Mouse (Mus musculus) limb, embryonic 10.5 days (tissue): ENCODE results near the gene 9130230L23Rik. TPM values are rescaled to one million over a fixed set of nuclear protein-coding genes. Genes with fewer than 3 reads are reported as not detected.
A peak's percentile ranks its signal among the peaks of the same experiment; 100 is the strongest.

Experiments
- DNase-seq: peaks from one replicate; pipeline ENCODE4 v3.0.0-alpha.2; 2017; ENCODE audit warnings: low spot score
- H3K27ac ChIP-seq: fragments of 300-500 bp; sonication (generic); 2 replicates; pipeline ENCODE4 v1.5.1; 2016; ENCODE audit warnings: mild to moderate bottlenecking
- H3K27me3 ChIP-seq: fragments of 300-500 bp; sonication (generic); 2 replicates; pipeline ENCODE4 v1.6.1; 2016; ENCODE audit warnings: low read depth, mild to moderate bottlenecking; ENCODE audit not compliant: poor library complexity, severe bottlenecking
- H3K36me3 ChIP-seq: fragments of 300-500 bp; sonication (generic); 2 replicates; pipeline ENCODE4 v1.6.1; 2016; ENCODE audit warnings: mild to moderate bottlenecking, moderate library complexity
- H3K4me1 ChIP-seq: fragments of 300-500 bp; sonication (generic); 2 replicates; pipeline ENCODE4 v1.6.1; 2016
- H3K4me3 ChIP-seq: fragments of 300-500 bp; sonication (generic); 2 replicates; pipeline ENCODE4 v1.5.1; 2016; ENCODE audit warnings: mild to moderate bottlenecking, moderate library complexity
- H3K9me3 ChIP-seq: fragments of 300-500 bp; sonication (generic); replicated peaks from 2 replicates; pipeline ENCODE4 v1.6.1; 2016; ENCODE audit warnings: mild to moderate bottlenecking
- WGBS: fragments of 180-500 bp; shearing (Covaris S2); methylation state at CpG from one replicate; pipeline ENCODE4 v1.1.7; 2016; 5-methylcytosine and 5-hydroxymethylcytosine counted together
- polyA plus RNA-seq: library from polyadenylated mRNA; unstranded; fragments of >200 nt; fragmentation: Nextera tagmentation; extraction: Ambion mirVana; gene quantifications from 2 replicates; pipeline ENCODE4 v1.2.1, GENCODE M21; 2016

Gene 9130230L23Rik
- polyA plus RNA-seq, 1 experiment from 2014 or later, result 0.10 TPM

GRCm38 (mm10) chr5:65958597-65958996 is 45.5 kb downstream of the 9130230L23Rik start:
- Histone ChIP-seq H3K4me3 (no peak overlapping the region), H3K27ac (no peak overlapping the region), H3K4me1 (peaks cover 8% of the 10 kb centered on the region), H3K9me3 (no peaks in the 10 kb centered on the region), H3K36me3 (no peaks in the 10 kb centered on the region), H3K27me3 (no peaks in the 10 kb centered on the region)
- peak; percentile 52 for DNase-seq
- 7% methylated on average over 4 of the region's 4 CpGs for WGBS

GRCm38 (mm10) chr5:65956144-65957008 is 47.7 kb downstream of the 9130230L23Rik start:
- no peak for DNase-seq
- no peaks in the 10 kb centered on the region for H3K27me3 ChIP-seq
- no peaks in the 10 kb centered on the region for H3K9me3 ChIP-seq
- peaks cover 8% of the 10 kb centered on the region for H3K4me1 ChIP-seq
- no peaks in the 10 kb centered on the region for H3K36me3 ChIP-seq
- H3K4me3 ChIP-seq, result peak overlapping the region; percentile 48
- WGBS, result 79% methylated on average over 9 of the region's 9 CpGs
- peak overlapping the region; percentile 80 for H3K27ac ChIP-seq

- H3K9me3 ChIP-seq, result no peaks in the 10 kb centered on the region
- peak overlapping the region; percentile 80 for H3K27ac ChIP-seq
- H3K4me3 ChIP-seq, result peak overlapping the region; percentile 48
- no peaks in the 10 kb centered on the region for H3K27me3 ChIP-seq
- H3K36me3 ChIP-seq, result no peaks in the 10 kb centered on the region
- DNase-seq, result peak; percentile 87
- 46% methylated on average over 23 of the region's 23 CpGs for WGBS
- H3K4me1 ChIP-seq, result peaks cover 12% of the 10 kb centered on the region
Measured at GRCm38 (mm10) chr5:65955343-65956143, 48.5 kb downstream of the 9130230L23Rik start.

GRCm38 (mm10) chr5:65954130-65955080 is 49.7 kb downstream of the 9130230L23Rik start:
- no peaks in the 10 kb centered on the region for H3K36me3 ChIP-seq
- H3K4me3 ChIP-seq, result no peak overlapping the region
- H3K27ac ChIP-seq, result no peak overlapping the region
- H3K4me1 ChIP-seq, result peaks cover 18% of the 10 kb centered on the region
- no peaks in the 10 kb centered on the region for H3K9me3 ChIP-seq
- H3K27me3 ChIP-seq, result no peaks in the 10 kb centered on the region
- no peak for DNase-seq
- 93% methylated on average over 16 of the region's 16 CpGs for WGBS

- WGBS, result 75% methylated on average over 4 of the region's 4 CpGs
Measured at GRCm38 (mm10) chr5:65951513-65951909, 52.6 kb downstream of the 9130230L23Rik start.

GRCm38 (mm10) chr5:65950679-65951512 is 53.2 kb downstream of the 9130230L23Rik start:
- H3K36me3 ChIP-seq, result no peaks in the 10 kb centered on the region
- H3K9me3 ChIP-seq, result no peaks in the 10 kb centered on the region
- H3K27me3 ChIP-seq, result no peaks in the 10 kb centered on the region
- DNase-seq, result no peak
- peaks cover 18% of the 10 kb centered on the region for H3K4me1 ChIP-seq
- peak overlapping the region; percentile 75 for H3K27ac ChIP-seq
- 65% methylated on average over 18 of the region's 18 CpGs for WGBS
- H3K4me3 ChIP-seq, result no peak overlapping the region

More at GRCm38 (mm10) chr5:65951513-65951909, 52.6 kb downstream of the 9130230L23Rik start:
- no peaks in the 10 kb centered on the region for H3K9me3 ChIP-seq
- no peaks in the 10 kb centered on the region for H3K27me3 ChIP-seq
- no peak for DNase-seq
- no peak overlapping the region for H3K4me3 ChIP-seq
- H3K4me1 ChIP-seq, result peaks cover 18% of the 10 kb centered on the region
- no peaks in the 10 kb centered on the region for H3K36me3 ChIP-seq
- no peak overlapping the region for H3K27ac ChIP-seq

GRCm38 (mm10) chr5:65950236-65950635 is 53.8 kb downstream of the 9130230L23Rik start:
- no peaks in the 10 kb centered on the region for H3K9me3 ChIP-seq
- peaks cover 13% of the 10 kb centered on the region for H3K4me1 ChIP-seq
- peak overlapping the region; percentile 75 for H3K27ac ChIP-seq
- H3K27me3 ChIP-seq, result no peaks in the 10 kb centered on the region
- DNase-seq, result no peak
- 76% methylated on average over 6 of the region's 6 CpGs for whole genome bisulfite sequencing
- H3K4me3 ChIP-seq, result no peak overlapping the region
- H3K36me3 ChIP-seq, result no peaks in the 10 kb centered on the region

- H3K4me3 ChIP-seq, result no peak overlapping the region
- no peaks in the 10 kb centered on the region for H3K27me3 ChIP-seq
- H3K9me3 ChIP-seq, result no peaks in the 10 kb centered on the region
- WGBS, result 87% methylated on average over 3 of the region's 3 CpGs
- peaks cover 10% of the 10 kb centered on the region for H3K4me1 ChIP-seq
- no peak for DNase-seq
- no peak overlapping the region for H3K27ac ChIP-seq
- no peaks in the 10 kb centered on the region for H3K36me3 ChIP-seq
Measured at GRCm38 (mm10) chr5:65949822-65950221, 54.3 kb downstream of the 9130230L23Rik start.

- WGBS, result 74% methylated on average over 4 of the region's 4 CpGs
- no peaks in the 10 kb centered on the region for H3K9me3 ChIP-seq
- no peak overlapping the region for H3K4me3 ChIP-seq
- DNase-seq, result no peak
- no peaks in the 10 kb centered on the region for H3K36me3 ChIP-seq
- H3K27me3 ChIP-seq, result no peaks in the 10 kb centered on the region
- no peaks in the 10 kb centered on the region for H3K4me1 ChIP-seq
- H3K27ac ChIP-seq, result no peak overlapping the region
Measured at GRCm38 (mm10) chr5:65941145-65941544, 62.9 kb downstream of the 9130230L23Rik start.

GRCm38 (mm10) chr5:65937998-65938715 is 65.9 kb downstream of the 9130230L23Rik start:
- Histone ChIP-seq H3K9me3 (no peaks in the 10 kb centered on the region), H3K4me3 (no peak overlapping the region), H3K36me3 (no peaks in the 10 kb centered on the region), H3K27me3 (no peaks in the 10 kb centered on the region), H3K4me1 (no peaks in the 10 kb centered on the region), H3K27ac (no peak overlapping the region)
- peak; percentile 84 for DNase-seq
- WGBS, result 62% methylated on average over 9 of the region's 9 CpGs

- Histone ChIP-seq H3K27me3 (no peaks in the 10 kb centered on the region), H3K36me3 (no peaks in the 10 kb centered on the region), H3K4me3 (no peak overlapping the region), H3K4me1 (no peaks in the 10 kb centered on the region), H3K9me3 (no peaks in the 10 kb centered on the region), H3K27ac (no peak overlapping the region)
- WGBS, result 81% methylated on average over 11 of the region's 11 CpGs
- no peak for DNase-seq
Measured at GRCm38 (mm10) chr5:65937011-65937726, 66.9 kb downstream of the 9130230L23Rik start.
